Mouse (Mus musculus): ENCODE measurements around the gene 1700001P01Rik.

The 1700001P01Rik gene

GRCm38 (mm10) chr11:97809235-97810121 is 33.8 kb upstream of the 1700001P01Rik start:
- DNase-seq (ENCODE audit: low spot score in 2 of 2) = no peak

DNA sequence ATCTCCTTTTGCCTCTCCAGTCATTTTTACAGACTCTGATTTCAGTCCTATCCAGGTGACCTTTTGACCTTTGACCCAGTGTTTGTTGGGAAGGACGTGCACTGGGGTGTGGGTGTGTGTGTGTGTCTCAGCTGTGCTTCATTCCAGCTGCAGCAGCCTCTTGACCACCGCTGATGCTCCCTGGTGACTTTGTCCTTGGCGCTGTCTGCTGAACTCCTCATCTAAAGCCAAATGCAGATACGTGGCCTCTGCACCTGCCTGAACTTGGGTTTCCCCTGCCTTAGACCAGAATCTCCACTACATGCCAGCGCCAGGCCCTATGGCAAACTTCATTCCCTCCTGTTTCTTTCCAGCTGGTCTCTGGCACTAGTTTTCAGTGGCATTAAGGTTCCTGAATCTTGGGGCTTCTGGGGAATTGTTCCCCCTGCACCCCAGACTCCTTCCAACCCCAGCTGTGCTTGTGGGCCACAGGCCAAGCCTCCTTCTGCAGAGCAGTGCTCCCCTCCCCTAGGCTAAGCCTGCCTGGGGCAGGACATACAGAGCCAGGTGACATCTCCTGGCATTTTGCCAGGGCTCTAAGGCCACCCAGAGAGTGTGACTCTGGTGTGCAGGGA is 33.0 kb upstream of the 1700001P01Rik start:
- no peak for DNase-seq (ENCODE audit: low spot score in 2 of 2)

- no peak for DNase-seq (ENCODE audit: low spot score in 2 of 2)
Observed at GRCm38 (mm10) chr11:97808093-97808492, 32.4 kb upstream of the 1700001P01Rik start.

GRCm38 (mm10) chr11:97807626-97808025 is 31.9 kb upstream of the 1700001P01Rik start:
- DNase-seq (ENCODE audit: low spot score in 2 of 2) = no peak

DNA sequence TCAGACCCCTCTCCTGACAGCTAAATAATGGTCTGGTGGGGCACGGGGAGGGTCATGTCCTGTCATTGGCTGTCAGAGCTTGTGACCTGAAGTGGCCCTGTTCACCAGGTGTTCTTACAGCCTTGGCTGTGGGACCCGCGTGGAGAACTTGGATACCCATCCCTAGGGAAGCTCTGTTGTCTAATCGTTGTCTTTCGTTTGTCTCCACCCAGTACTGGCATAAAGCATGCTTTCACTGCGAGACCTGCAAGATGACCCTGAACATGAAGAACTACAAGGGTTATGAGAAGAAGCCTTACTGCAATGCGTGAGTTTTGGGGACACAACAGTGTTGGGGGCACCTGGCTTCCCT is 30.9 kb upstream of the 1700001P01Rik start:
- no peak for DNase-seq (ENCODE audit: low spot score in 2 of 2)

DNA sequence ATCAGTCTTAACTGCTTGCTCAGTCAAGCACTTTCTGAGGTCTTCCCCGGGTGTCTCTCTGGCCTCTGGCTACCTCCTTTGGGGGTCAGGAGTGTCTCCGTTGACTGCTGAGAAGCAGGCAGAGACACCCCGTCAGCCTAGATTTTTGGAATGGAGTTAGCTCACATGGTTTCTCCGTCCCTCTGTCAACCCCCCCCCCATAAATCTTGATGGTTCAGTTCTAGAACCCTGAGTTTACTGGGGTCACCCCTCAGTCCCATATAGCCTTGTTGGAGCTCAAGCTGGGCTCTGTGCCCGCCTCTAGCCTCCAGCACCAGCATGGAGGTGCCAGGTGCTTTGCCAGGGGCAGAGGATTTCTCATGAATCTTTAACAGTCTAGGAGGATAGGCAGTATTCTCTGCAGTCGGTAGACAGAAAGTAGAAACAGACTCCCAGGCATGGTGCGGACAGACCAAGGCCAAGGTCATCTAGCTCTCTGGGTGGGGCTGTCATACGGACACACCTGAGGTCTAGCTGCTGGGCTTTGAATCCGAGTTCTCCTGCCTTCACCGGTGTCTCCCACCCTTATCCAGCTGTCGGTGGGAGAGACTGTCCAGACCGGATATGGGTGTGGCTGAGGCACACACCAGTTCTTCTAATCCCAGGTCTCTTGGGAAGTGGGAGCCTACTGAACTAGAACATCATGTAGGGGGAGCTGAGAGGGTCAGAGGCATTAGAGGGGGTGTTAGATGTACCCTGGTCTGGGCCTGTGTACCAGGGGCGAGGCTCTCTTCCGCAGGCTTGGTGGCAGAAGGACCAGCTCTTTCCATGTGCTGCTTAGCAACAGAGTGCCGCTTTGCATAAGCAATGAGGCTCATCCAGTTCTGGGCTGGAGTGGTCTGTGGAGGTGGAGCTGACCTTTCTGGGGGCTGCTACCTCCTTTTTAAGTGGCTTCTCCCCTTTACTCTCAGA is 30.2 kb upstream of the 1700001P01Rik start:
- DNase-seq (ENCODE audit: low spot score in 2 of 2) = no peak

- no peak for DNase-seq (ENCODE audit: low spot score in 2 of 2)
Observed at GRCm38 (mm10) chr11:97804841-97805661, 29.3 kb upstream of the 1700001P01Rik start.

GRCm38 (mm10) chr11:97803847-97804246 is 28.1 kb upstream of the 1700001P01Rik start:
- DNase-seq (ENCODE audit: low spot score in 2 of 2) = no peak

GRCm38 (mm10) chr11:97802495-97802894 is 26.8 kb upstream of the 1700001P01Rik start:
- DNase-seq (ENCODE audit: low spot score in 2 of 2) = no peak

DNA sequence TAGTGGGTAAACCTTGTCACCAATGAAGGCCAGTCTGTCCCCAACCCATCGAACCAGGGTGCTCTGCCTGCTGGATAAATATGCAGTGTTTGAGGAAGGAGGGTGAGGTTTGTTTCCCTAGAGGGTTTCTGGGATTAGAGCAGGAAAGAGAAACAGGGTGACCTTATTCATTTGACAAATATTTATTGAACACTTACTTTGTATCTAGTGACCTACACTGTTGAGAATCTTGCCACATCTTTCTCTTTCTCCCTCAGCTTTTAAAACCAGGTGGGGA is 26.4 kb upstream of the 1700001P01Rik start:
- no peak for DNase-seq (ENCODE audit: low spot score in 2 of 2)

GRCm38 (mm10) chr11:97801409-97802193 is 25.9 kb upstream of the 1700001P01Rik start:
- DNase-seq (ENCODE audit: low spot score in 2 of 2) = no peak

DNA sequence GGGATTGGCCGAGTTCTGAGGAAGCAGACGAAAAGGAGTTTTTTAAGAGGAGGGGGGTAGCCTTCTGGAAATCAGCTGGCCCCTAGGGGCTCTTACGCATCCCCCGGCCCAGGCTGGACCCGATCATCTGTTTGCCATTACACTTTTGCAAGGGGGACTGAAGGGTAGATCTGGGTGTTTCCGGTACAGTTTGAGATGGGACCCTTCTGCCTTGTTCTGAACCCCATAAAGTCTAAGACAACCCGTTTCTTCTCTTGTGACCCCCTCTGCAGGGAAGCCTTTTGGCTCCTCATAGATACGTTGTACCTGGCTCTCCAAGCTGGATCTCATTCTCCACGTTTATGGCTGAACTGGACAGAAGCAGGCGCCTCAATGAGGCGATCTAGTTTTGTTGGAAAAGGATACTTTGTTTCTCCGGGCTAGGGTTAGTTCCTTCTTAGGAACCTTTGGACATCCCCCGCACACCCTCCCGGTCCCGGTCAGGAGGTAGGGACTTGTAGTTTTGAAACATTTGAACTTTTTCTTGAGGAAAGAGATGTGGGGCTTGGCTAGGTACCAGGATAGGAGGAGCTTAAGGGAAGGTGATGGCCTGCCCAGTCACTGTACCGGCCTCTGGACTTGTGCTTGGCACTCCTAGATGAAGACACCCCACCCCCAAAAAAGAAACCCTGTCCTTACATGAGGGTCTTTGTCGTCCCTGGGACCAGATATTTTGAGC is 25.1 kb upstream of the 1700001P01Rik start:
- no peak for DNase-seq (ENCODE audit: low spot score in 2 of 2)

DNA sequence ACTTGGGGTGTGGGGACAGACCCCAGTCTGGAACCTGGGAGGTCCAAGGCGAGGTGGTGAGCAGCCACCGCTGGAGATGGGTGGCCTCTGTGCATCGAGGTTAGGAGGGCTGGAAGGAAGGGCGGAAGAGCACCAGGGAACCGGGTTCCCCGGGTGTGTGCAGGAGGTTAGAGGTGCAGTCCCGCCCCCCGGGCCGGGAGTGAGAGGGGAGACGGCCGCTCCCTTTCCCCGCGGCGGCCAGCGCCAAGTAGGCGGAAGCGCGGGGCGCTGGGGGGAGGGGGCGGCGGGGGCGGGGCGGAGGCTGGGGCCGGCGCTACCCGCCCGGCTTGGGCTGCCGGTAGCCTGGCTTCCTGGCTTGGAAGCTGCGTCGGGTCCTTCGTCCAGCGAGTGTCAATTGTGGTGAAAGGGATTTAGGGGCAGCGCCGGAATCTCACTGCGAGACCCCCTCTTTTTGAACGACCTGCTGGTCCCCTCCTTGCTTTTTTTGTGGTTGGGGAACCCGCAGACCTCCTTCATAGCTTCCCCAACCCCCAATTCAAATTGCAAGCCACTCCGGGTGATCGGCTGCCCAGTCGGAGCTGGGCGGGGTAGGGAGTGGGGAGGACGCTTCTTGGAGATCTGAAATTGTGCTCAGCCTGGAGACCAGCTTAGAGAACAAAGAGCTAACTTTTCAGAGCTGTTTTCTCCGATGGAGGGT is 24.4 kb upstream of the 1700001P01Rik start:
- peak; percentile 57 to 63 for DNase-seq (ENCODE audit: low spot score in 2 of 2)

- peak; percentile 77 to 83 for DNase-seq (ENCODE audit: low spot score in 2 of 2)
Observed at GRCm38 (mm10) chr11:97799146-97799993, 23.7 kb upstream of the 1700001P01Rik start.

DNA sequence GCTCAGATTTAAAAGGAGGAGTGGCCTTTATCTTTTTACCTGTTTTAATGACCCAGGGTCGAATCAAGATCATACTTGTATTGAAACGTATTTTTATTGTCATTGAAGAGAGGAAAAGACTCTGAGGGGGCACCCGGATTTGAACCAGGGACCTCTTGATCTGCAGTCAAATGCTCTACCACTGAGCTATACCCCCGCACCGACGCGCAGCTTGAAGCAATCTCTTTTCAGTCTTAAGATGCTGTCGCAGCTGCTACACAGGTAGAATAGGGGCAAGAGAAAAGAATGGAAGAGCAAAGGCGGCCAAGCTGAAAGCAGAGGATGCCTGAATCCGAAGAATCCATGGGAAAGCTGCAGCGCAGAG is 23.0 kb upstream of the 1700001P01Rik start, which contains the start of gene Lasp1:
Gene Lasp1 (plus strand): TSS at position 219 of the 364 bp plus-strand sequence.
- DNase-seq (ENCODE audit: low spot score in 2 of 2) = peak; percentile 92 to 94

GRCm38 (mm10) chr11:97798083-97798435 is 22.3 kb upstream of the 1700001P01Rik start:
- DNase-seq (ENCODE audit: low spot score in 2 of 2) = no peak

- DNase-seq (ENCODE audit: low spot score in 2 of 2) = no peak
Observed at GRCm38 (mm10) chr11:97797369-97798082, 21.8 kb upstream of the 1700001P01Rik start.

GRCm38 (mm10) chr11:97796910-97797309 is 21.2 kb upstream of the 1700001P01Rik start:
- DNase-seq (ENCODE audit: low spot score in 2 of 2) = peak; percentile 71 to 78

All from natural killer cell, adult 2 months (primary cell).